Mouse (Mus musculus) bone marrow macrophage, adult 2 months (primary cell): ENCODE data around the gene Srgap1.

ENCODE experiments used
- CTCF ChIP-seq: IDR thresholded peaks from 2 replicates; pipeline ENCODE4 v1.5.1; 2012; ENCODE audit warnings: low read depth, mild to moderate bottlenecking, low read length, moderate library complexity
- POLR2A ChIP-seq: IDR thresholded peaks from 2 replicates; pipeline ENCODE4 v1.6.1; 2012; ENCODE audit warnings: mild to moderate bottlenecking, low read depth, low read length, borderline replicate concordance

DNA sequence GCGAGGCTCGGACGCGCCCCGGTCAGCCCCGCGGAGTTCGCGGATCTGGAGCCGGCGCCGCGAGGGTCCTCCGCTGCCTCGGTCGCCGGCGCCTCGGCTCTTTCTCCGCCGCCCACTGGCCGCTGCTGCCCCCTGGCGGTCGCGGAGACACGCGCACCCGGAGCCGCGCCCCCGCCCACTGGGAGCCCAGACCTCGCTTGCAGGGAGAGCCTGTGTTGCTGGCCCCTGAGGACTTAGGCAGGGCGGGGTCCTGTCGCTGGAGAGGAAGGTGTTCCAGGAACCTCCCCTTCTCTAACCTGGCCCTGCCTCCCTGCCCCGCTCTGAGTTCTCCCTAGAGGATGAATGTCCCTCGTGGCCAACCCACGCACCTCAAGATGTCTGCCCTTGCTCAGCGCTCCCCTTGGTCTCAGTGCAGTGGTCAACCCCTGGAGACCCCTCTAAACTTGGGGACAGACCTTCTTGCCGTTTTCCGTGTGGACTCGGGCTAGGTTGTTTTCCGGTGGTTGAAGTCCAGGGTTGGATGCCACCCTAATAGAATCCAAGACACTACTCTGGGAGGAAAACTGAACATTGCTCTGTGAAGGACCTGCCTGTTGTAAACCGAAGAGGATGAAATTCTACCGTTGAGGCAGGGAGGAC, 731 bp upstream of the Srgap1 start:
- TF ChIP-seq CTCF, result 0 out of 2 replicates have a peak, but pooled peaks have one; percentile 19
- no peak for TF ChIP-seq POLR2A
